Mouse (Mus musculus) heart, embryonic 16.5 days (tissue): ENCODE measurements around the gene Tubgcp4. TPM values are rescaled to one million over a fixed set of nuclear protein-coding genes. Genes with fewer than 3 reads are reported as not detected.

Experiments used
- ATAC-seq: fragments of 200-750 bp; cut with Nextera tagmentation; replicated peaks from 2 replicates; pipeline ENCODE4 v1.8.0; 2017; ENCODE audit warnings: moderate number of reproducible peaks; ENCODE audit not compliant: insufficient read depth, low FRiP score; ENCODE audit errors: extremely low read depth
- H3K27ac ChIP-seq: fragments of 300-500 bp; sonication (generic); 2 replicates; pipeline ENCODE4 v1.5.1; 2014; ENCODE audit warnings: mild to moderate bottlenecking, low read length, control low read depth, moderate library complexity
- H3K27me3 ChIP-seq: fragments of 300-500 bp; sonication (generic); 2 replicates; pipeline ENCODE4 v1.6.1; 2014; ENCODE audit warnings: low read length, mixed read lengths; ENCODE audit not compliant: control insufficient read depth, insufficient read depth
- H3K36me3 ChIP-seq: fragments of 300-500 bp; sonication (generic); 2 replicates; pipeline ENCODE4 v1.6.1; 2014; ENCODE audit not compliant: control insufficient read depth, insufficient read depth
- H3K4me1 ChIP-seq: fragments of 300-500 bp; sonication (generic); 2 replicates; pipeline ENCODE4 v1.6.1; 2014; ENCODE audit warnings: low read length, mixed read lengths; ENCODE audit not compliant: control insufficient read depth, insufficient read depth
- H3K4me2 ChIP-seq: fragments of 300-500 bp; sonication (generic); 2 replicates; pipeline ENCODE4 v1.6.1; 2014; ENCODE audit warnings: low read depth, mild to moderate bottlenecking, control low read depth, low read length
- H3K4me3 ChIP-seq: fragments of 300-500 bp; sonication (generic); 2 replicates; pipeline ENCODE4 v1.5.1; 2014; ENCODE audit warnings: mild to moderate bottlenecking, control low read depth, low read length
- H3K9ac ChIP-seq: fragments of 300-500 bp; sonication (generic); 2 replicates; pipeline ENCODE4 v1.6.1; 2014; ENCODE audit warnings: low read length, control low read depth
- H3K9me3 ChIP-seq: fragments of 300-500 bp; sonication (generic); replicated peaks from 2 replicates; pipeline ENCODE4 v1.6.1; 2016; ENCODE audit warnings: low read length; ENCODE audit not compliant: control insufficient read depth
- WGBS: fragments of 180-500 bp; shearing (Covaris S2); extraction: QIAGEN DNeasy Blood & Tissue Kit; methylation state at CpG from one replicate; pipeline ENCODE4 v1.1.7; 2014; 5-methylcytosine and 5-hydroxymethylcytosine counted together
- polyA plus RNA-seq: library from polyadenylated mRNA; unstranded; fragments of >200 nt; fragmentation: Nextera tagmentation; extraction: Ambion mirVana; gene quantifications from 2 replicates; pipeline ENCODE4 v1.2.1, GENCODE M21; 2015

Tubgcp4 gene
- polyA plus RNA-seq, 1 experiment from 2014 or later = 36.1 TPM

GRCm38 (mm10) chr2:121228135-121228534, 57.7 kb downstream of the Tubgcp4 start:
- Histone ChIP-seq H3K4me3 (no peak overlapping the region), H3K27me3 (no peaks in the 10 kb centered on the region), H3K36me3 (peaks cover 36% of the 10 kb centered on the region), H3K27ac (no peak overlapping the region), H3K9me3 (no peaks in the 10 kb centered on the region), H3K9ac (no peak overlapping the region), H3K4me2 (no peak overlapping the region), H3K4me1 (no peaks in the 10 kb centered on the region)
- no peak for ATAC-seq
- 89% methylated on average over 4 of the region's 4 CpGs for WGBS

GRCm38 (mm10) chr2:121235460-121236072, 65.1 kb downstream of the Tubgcp4 start:
- Histone ChIP-seq H3K27ac (no peak overlapping the region), H3K4me3 (no peak overlapping the region), H3K9ac (no peak overlapping the region), H3K36me3 (peaks cover 48% of the 10 kb centered on the region), H3K4me2 (no peak overlapping the region), H3K4me1 (peaks cover 4% of the 10 kb centered on the region), H3K9me3 (no peaks in the 10 kb centered on the region), H3K27me3 (no peaks in the 10 kb centered on the region)
- WGBS = 50% methylated on average over 8 of the region's 8 CpGs
- ATAC-seq = no peak

DNA sequence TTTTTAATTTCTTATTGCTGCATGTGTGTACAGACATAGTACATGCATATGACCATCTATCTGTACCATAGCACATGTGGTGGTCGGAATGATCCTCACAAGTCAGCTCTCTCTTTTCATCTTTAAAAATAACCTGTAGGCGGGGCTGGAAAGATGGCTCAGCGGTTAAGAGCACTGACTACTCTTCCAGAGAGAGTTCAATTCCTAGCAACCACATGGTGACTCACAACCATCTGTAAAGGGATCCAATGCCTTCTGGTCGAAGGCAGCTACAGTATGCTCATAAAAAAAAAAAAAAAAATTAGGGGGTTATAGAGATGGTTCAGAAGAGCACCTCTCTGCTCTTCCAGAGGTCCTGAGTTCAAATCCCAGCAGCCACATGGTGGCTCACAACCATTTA, 69.0 kb downstream of the Tubgcp4 start:
- H3K4me3 ChIP-seq = no peak overlapping the region
- no peak overlapping the region for H3K4me2 ChIP-seq
- no peak overlapping the region for H3K27ac ChIP-seq
- H3K4me1 ChIP-seq = peaks cover 4% of the 10 kb centered on the region
- peaks cover 26% of the 10 kb centered on the region for H3K36me3 ChIP-seq
- no peak overlapping the region for H3K9ac ChIP-seq
- ATAC-seq = no peak
- 71% methylated on average over 4 of the region's 4 CpGs for WGBS
- H3K27me3 ChIP-seq = no peaks in the 10 kb centered on the region
- no peaks in the 10 kb centered on the region for H3K9me3 ChIP-seq

- WGBS = 84% methylated on average over 5 of the region's 5 CpGs
- Histone ChIP-seq H3K9ac (no peak overlapping the region), H3K27me3 (no peaks in the 10 kb centered on the region), H3K27ac (no peak overlapping the region), H3K36me3 (peaks cover 28% of the 10 kb centered on the region), H3K4me1 (no peaks in the 10 kb centered on the region), H3K4me2 (no peak overlapping the region), H3K4me3 (no peak overlapping the region), H3K9me3 (no peaks in the 10 kb centered on the region)
- no peak; the same call in 1 of the 2 replicates for ATAC-seq
These were observed 73.6 kb downstream of the Tubgcp4 start for GRCm38 (mm10) chr2:121244099-121244498.

Other genes with a start within 250 kb of the Tubgcp4 start
- 18.5 and 22.0 TPM in 2 replicates for gene Ubr1, start 199.9 kb upstream of the Tubgcp4 start, polyA plus RNA-seq
- 1.9 and 2.4 TPM in 2 replicates for gene Tmem62, start 193.6 kb upstream of the Tubgcp4 start, polyA plus RNA-seq
- 42.3 and 45.7 TPM in 2 replicates for gene Ccndbp1, start 162.3 kb upstream of the Tubgcp4 start, polyA plus RNA-seq
- gene Epb42, start 133.6 kb upstream of the Tubgcp4 start, polyA plus RNA-seq = 1.1 and 1.3 TPM in 2 replicates
- gene Tgm5, start 84.8 kb upstream of the Tubgcp4 start, polyA plus RNA-seq = 0.05 TPM in 1 of 2 replicates, not detected in the other
- gene Tgm7, start 60.9 kb upstream of the Tubgcp4 start, polyA plus RNA-seq = not detected in 2 replicates
- 14.9 and 19.7 TPM in 2 replicates for gene Adal, start 30.2 kb upstream of the Tubgcp4 start, polyA plus RNA-seq
- gene Lcmt2, start 30.0 kb upstream of the Tubgcp4 start, polyA plus RNA-seq = 19.0 and 20.1 TPM in 2 replicates
- gene Zscan29, start 471 bp downstream of the Tubgcp4 start, polyA plus RNA-seq = 6.3 and 7.1 TPM in 2 replicates
- 34.5 and 42.4 TPM in 2 replicates for gene Trp53bp1, start 100.8 kb downstream of the Tubgcp4 start, polyA plus RNA-seq
- 3.7 and 4.0 TPM in 2 replicates for gene Map1a, start 118.9 kb downstream of the Tubgcp4 start, polyA plus RNA-seq
- gene Ppip5k1, start 184.7 kb downstream of the Tubgcp4 start, polyA plus RNA-seq = 11.0 and 13.5 TPM in 2 replicates
- gene Ckmt1, start 187.1 kb downstream of the Tubgcp4 start, polyA plus RNA-seq = 2.4 and 4.2 TPM in 2 replicates
- gene Strc, start 216.5 kb downstream of the Tubgcp4 start, polyA plus RNA-seq = not detected in 2 replicates
- gene Pdia3, start 243.1 kb downstream of the Tubgcp4 start, polyA plus RNA-seq = 468 and 473 TPM in 2 replicates
- gene Catsper2, start 243.1 kb downstream of the Tubgcp4 start, polyA plus RNA-seq = 2.7 and 3.4 TPM in 2 replicates